Mouse (Mus musculus) forebrain, embryonic 14.5 days (tissue): ENCODE results near the gene Ero1lb. TPM values are rescaled to one million over a fixed set of nuclear protein-coding genes. Genes with fewer than 3 reads are reported as not detected.
"Not testable (repeated sequence)": the region's sequence is repeated elsewhere in the genome, so short reads cannot be mapped to it uniquely, and the experiment has no call there.

ENCODE experiments used
- ATAC-seq: fragments of 200-750 bp; cut with Nextera tagmentation; 2 replicates; pipeline ENCODE4 v1.8.0; 2017; ENCODE audit warnings: mild to moderate bottlenecking, moderate library complexity
- DNase-seq: peaks from one replicate; pipeline ENCODE4 v3.0.0-alpha.2; 2015; ENCODE audit warnings: low spot score
- H3K27ac ChIP-seq: fragments of 300-500 bp; sonication (generic); 2 replicates; pipeline ENCODE4 v1.5.1; 2014; ENCODE audit warnings: low read depth, mild to moderate bottlenecking, control low read depth, low read length, moderate library complexity
- H3K27me3 ChIP-seq: fragments of 300-500 bp; sonication (generic); replicated peaks from 2 replicates; pipeline ENCODE4 v1.6.1; 2014; ENCODE audit warnings: low read length, control low read depth, mixed read lengths; ENCODE audit not compliant: control insufficient read depth, insufficient read depth
- H3K36me3 ChIP-seq: fragments of 300-500 bp; sonication (generic); 2 replicates; pipeline ENCODE4 v1.6.1; 2014; ENCODE audit warnings: low read length, control low read depth; ENCODE audit not compliant: control insufficient read depth, insufficient read depth
- H3K4me1 ChIP-seq: fragments of 300-500 bp; sonication (generic); 2 replicates; pipeline ENCODE4 v1.6.1; 2014; ENCODE audit warnings: antibody characterized with exemption, low read length, control low read depth; ENCODE audit not compliant: control insufficient read depth, insufficient read depth
- H3K4me2 ChIP-seq: fragments of 300-500 bp; sonication (generic); 2 replicates; pipeline ENCODE4 v1.6.1; 2014; ENCODE audit warnings: mild to moderate bottlenecking, control low read depth, low read length
- H3K4me3 ChIP-seq: fragments of 300-500 bp; sonication (generic); 2 replicates; pipeline ENCODE4 v1.5.1; 2014; ENCODE audit warnings: low read depth, low read length, control low read depth
- H3K9ac ChIP-seq: fragments of 300-500 bp; sonication (generic); 2 replicates; pipeline ENCODE4 v1.6.1; 2014; ENCODE audit warnings: mild to moderate bottlenecking, low read length, control low read depth, moderate library complexity
- H3K9me3 ChIP-seq: fragments of 300-500 bp; sonication (generic); replicated peaks from 2 replicates; pipeline ENCODE4 v1.6.1; 2016; ENCODE audit warnings: low read length, control low read depth, mixed read lengths; ENCODE audit not compliant: control insufficient read depth
- WGBS: fragments of 180-500 bp; shearing (Covaris S2); extraction: QIAGEN DNeasy Blood & Tissue Kit; methylation state at CpG from one replicate; pipeline ENCODE4 v1.1.7; 2014; 5-methylcytosine and 5-hydroxymethylcytosine counted together
- polyA plus RNA-seq: library from polyadenylated mRNA; unstranded; fragments of >200 nt; fragmentation: Nextera tagmentation; extraction: Ambion mirVana; gene quantifications from 2 replicates; pipeline ENCODE4 v1.2.1, GENCODE M21; 2014

Ero1lb gene
- polyA plus RNA-seq, 1 experiment from 2014 or later = 10.4 TPM

GRCm38 (mm10) chr13:12562256-12562655 lies 3.4 kb upstream of the Ero1lb start:
- Histone ChIP-seq H3K9ac (no peak overlapping the region), H3K36me3 (no peaks in the 10 kb centered on the region), H3K4me1 (peaks cover 3% of the 10 kb centered on the region; the same call in 1 of the 2 replicates), H3K4me3 (no peak overlapping the region), H3K9me3 (no peaks in the 10 kb centered on the region), H3K4me2 (no peak overlapping the region), H3K27me3 (no peaks in the 10 kb centered on the region), H3K27ac (no peak overlapping the region)
- WGBS = 80% methylated on average over 4 of the region's 4 CpGs
- ATAC-seq (no peak), DNase-seq (no peak)

GRCm38 (mm10) chr13:12567936-12568335 lies 2.3 kb downstream of the Ero1lb start:
- Histone ChIP-seq H3K4me2 (no peak overlapping the region), H3K27me3 (no peaks in the 10 kb centered on the region), H3K27ac (no peak overlapping the region), H3K36me3 (no peaks in the 10 kb centered on the region), H3K4me1 (peaks cover 3% of the 10 kb centered on the region; the same call in 1 of the 2 replicates), H3K9me3 (no peaks in the 10 kb centered on the region), H3K4me3 (no peak overlapping the region), H3K9ac (no peak overlapping the region)
- 73% methylated on average over 1 of the region's 1 CpGs for WGBS
- DNase-seq (no peak), ATAC-seq (no peak)

- WGBS = 73% methylated on average over 9 of the region's 9 CpGs
- ATAC-seq (no peak), DNase-seq (no peak)
- H3K9ac ChIP-seq = no peak overlapping the region
- no peak overlapping the region for H3K4me3 ChIP-seq
- H3K27ac ChIP-seq = no peak overlapping the region
- no peaks in the 10 kb centered on the region for H3K9me3 ChIP-seq
- no peaks in the 10 kb centered on the region for H3K27me3 ChIP-seq
- H3K36me3 ChIP-seq = no peaks in the 10 kb centered on the region
- H3K4me2 ChIP-seq = no peak overlapping the region
- H3K4me1 ChIP-seq = peaks cover 3% of the 10 kb centered on the region; the same call in 1 of the 2 replicates
Measured at GRCm38 (mm10) chr13:12568597-12569469, 3.2 kb downstream of the Ero1lb start.

- WGBS = 45% methylated on average over 7 of the region's 7 CpGs
- no peak for DNase-seq
Measured at GRCm38 (mm10) chr13:12569741-12570140, 4.1 kb downstream of the Ero1lb start.

GRCm38 (mm10) chr13:12574979-12575536 lies 9.4 kb downstream of the Ero1lb start:
- Histone ChIP-seq H3K4me2 (no peak overlapping the region), H3K9me3 (no peaks in the 10 kb centered on the region), H3K27me3 (no peaks in the 10 kb centered on the region), H3K36me3 (no peaks in the 10 kb centered on the region), H3K4me3 (no peak overlapping the region), H3K4me1 (no peaks in the 10 kb centered on the region), H3K27ac (no peak overlapping the region), H3K9ac (no peak overlapping the region)
- 89% methylated on average over 9 of the region's 9 CpGs for WGBS
- ATAC-seq = no peak
- no peak for DNase-seq

More at GRCm38 (mm10) chr13:12569741-12570140, 4.1 kb downstream of the Ero1lb start:
- Histone ChIP-seq H3K9ac (no peak overlapping the region), H3K4me1 (peaks cover 3% of the 10 kb centered on the region; the same call in 1 of the 2 replicates), H3K4me2 (no peak overlapping the region), H3K27me3 (no peaks in the 10 kb centered on the region), H3K27ac (no peak overlapping the region), H3K36me3 (no peaks in the 10 kb centered on the region), H3K9me3 (no peaks in the 10 kb centered on the region), H3K4me3 (no peak overlapping the region)
- ATAC-seq = no peak

- 87% methylated on average over 5 of the region's 5 CpGs for WGBS
- H3K4me2 ChIP-seq = no peak overlapping the region
- H3K9me3 ChIP-seq = no peaks in the 10 kb centered on the region
- ATAC-seq (no peak), DNase-seq (no peak)
- no peak overlapping the region for H3K4me3 ChIP-seq
- no peak overlapping the region for H3K27ac ChIP-seq
- no peaks in the 10 kb centered on the region for H3K4me1 ChIP-seq
- no peak overlapping the region for H3K9ac ChIP-seq
- H3K27me3 ChIP-seq = no peaks in the 10 kb centered on the region
- H3K36me3 ChIP-seq = no peaks in the 10 kb centered on the region
Measured at GRCm38 (mm10) chr13:12578145-12578544, 12.5 kb downstream of the Ero1lb start.

GRCm38 (mm10) chr13:12589003-12589402 lies 23.3 kb downstream of the Ero1lb start:
- H3K4me3 ChIP-seq = no peak overlapping the region
- no peak for ATAC-seq
- H3K9ac ChIP-seq = no peak overlapping the region
- H3K27me3 ChIP-seq = no peaks in the 10 kb centered on the region
- H3K9me3 ChIP-seq = no peaks in the 10 kb centered on the region
- H3K36me3 ChIP-seq = no peaks in the 10 kb centered on the region
- no peak overlapping the region for H3K27ac ChIP-seq
- no peaks in the 10 kb centered on the region for H3K4me1 ChIP-seq
- no peak overlapping the region for H3K4me2 ChIP-seq
- WGBS = 6% methylated on average over 3 of the region's 3 CpGs
- DNase-seq = peak; percentile 53

- H3K27me3 ChIP-seq, H3K4me3 ChIP-seq, H3K9me3 ChIP-seq, H3K9ac ChIP-seq, ATAC-seq, DNase-seq, H3K4me2 ChIP-seq, H3K36me3 ChIP-seq, H3K27ac ChIP-seq, H3K4me1 ChIP-seq: not testable (repeated sequence)
- WGBS = 67% methylated on average over 2 of the region's 4 CpGs
Measured at GRCm38 (mm10) chr13:12597075-12597474, 31.4 kb downstream of the Ero1lb start.

- H3K9me3 ChIP-seq, H3K4me2 ChIP-seq, ATAC-seq, DNase-seq, H3K27me3 ChIP-seq, H3K4me3 ChIP-seq, H3K9ac ChIP-seq, H3K27ac ChIP-seq, H3K4me1 ChIP-seq: not testable (repeated sequence)
- H3K36me3 ChIP-seq = peaks cover 16% of the 10 kb centered on the region
Measured at GRCm38 (mm10) chr13:12610206-12610605, 44.5 kb downstream of the Ero1lb start.
